Mouse (Mus musculus) hindbrain, embryonic 16.5 days (tissue): Measurements from ENCODE around the gene Negr1. TPM values are rescaled to one million over a fixed set of nuclear protein-coding genes. Genes with fewer than 3 reads are reported as not detected.

Source experiments
- ATAC-seq: fragments of 200-750 bp; cut with Nextera tagmentation; 2 replicates; pipeline ENCODE4 v1.8.0; 2017; ENCODE audit warnings: moderate TSS enrichment, moderate library complexity
- H3K27ac ChIP-seq: fragments of 300-500 bp; sonication (generic); 2 replicates; pipeline ENCODE4 v1.5.1; 2014; ENCODE audit warnings: low read depth, mild to moderate bottlenecking, control low read depth, low read length, moderate library complexity
- H3K27me3 ChIP-seq: fragments of 300-500 bp; sonication (generic); replicated peaks from 2 replicates; pipeline ENCODE4 v1.6.1; 2014; ENCODE audit warnings: low read length; ENCODE audit not compliant: control insufficient read depth, insufficient read depth
- H3K36me3 ChIP-seq: fragments of 300-500 bp; sonication (generic); 2 replicates; pipeline ENCODE4 v1.6.1; 2014; ENCODE audit warnings: mild to moderate bottlenecking, low read length, moderate library complexity, mixed read lengths; ENCODE audit not compliant: control insufficient read depth, insufficient read depth
- H3K4me1 ChIP-seq: fragments of 300-500 bp; sonication (generic); 2 replicates; pipeline ENCODE4 v1.6.1; 2014; ENCODE audit warnings: low read depth, low read length; ENCODE audit not compliant: control insufficient read depth, insufficient read depth
- H3K4me2 ChIP-seq: fragments of 300-500 bp; sonication (generic); 2 replicates; pipeline ENCODE4 v1.6.1; 2014; ENCODE audit warnings: mild to moderate bottlenecking, low read length, control low read depth, moderate library complexity
- H3K4me3 ChIP-seq: fragments of 300-500 bp; sonication (generic); 2 replicates; pipeline ENCODE4 v1.5.1; 2014; ENCODE audit warnings: mild to moderate bottlenecking, low read length, control low read depth, moderate library complexity
- H3K9ac ChIP-seq: fragments of 300-500 bp; sonication (generic); 2 replicates; pipeline ENCODE4 v1.6.1; 2014; ENCODE audit warnings: low read depth, mild to moderate bottlenecking, control low read depth, low read length, moderate library complexity
- H3K9me3 ChIP-seq: fragments of 300-500 bp; sonication (generic); 2 replicates; pipeline ENCODE4 v1.6.1; 2014; ENCODE audit warnings: mild to moderate bottlenecking, low read length, moderate library complexity; ENCODE audit not compliant: control insufficient read depth
- WGBS: fragments of 180-500 bp; shearing (Covaris S2); extraction: QIAGEN DNeasy Blood & Tissue Kit; methylation state at CpG from one replicate; pipeline ENCODE4 v1.1.7; 2014; 5-methylcytosine and 5-hydroxymethylcytosine counted together
- polyA plus RNA-seq: library from polyadenylated mRNA; unstranded; fragments of >200 nt; fragmentation: Nextera tagmentation; extraction: Ambion mirVana; gene quantifications from 2 replicates; pipeline ENCODE4 v1.2.1, GENCODE M21; 2015

Gene Negr1
- polyA plus RNA-seq, 1 experiment from 2014 or later = 46.0 TPM

DNA sequence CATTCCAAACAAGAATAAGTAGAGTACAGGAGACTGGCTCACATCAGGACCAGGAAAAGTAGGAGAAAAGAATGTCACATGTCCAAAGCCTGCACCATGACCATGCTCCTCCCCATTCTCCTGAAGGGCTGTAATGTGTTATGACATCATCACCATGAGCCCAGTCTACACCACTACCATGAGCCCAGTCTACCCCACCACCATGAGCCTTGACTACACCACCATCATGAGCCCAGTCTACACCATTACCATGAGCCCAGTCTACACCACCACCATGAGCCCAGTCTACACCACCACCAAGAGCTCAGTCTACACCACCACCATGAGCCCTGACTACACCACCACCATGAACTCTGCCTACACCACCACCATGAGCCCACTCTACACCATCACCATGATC, 174.7 kb downstream of the Negr1 start:
- Histone ChIP-seq H3K27me3 (no peaks in the 10 kb centered on the region), H3K4me2 (no peak overlapping the region), H3K36me3 (no peaks in the 10 kb centered on the region), H3K9me3 (no peaks in the 10 kb centered on the region), H3K4me3 (no peak overlapping the region), H3K27ac (no peak overlapping the region), H3K4me1 (no peaks in the 10 kb centered on the region), H3K9ac (no peak overlapping the region)
- no peak for ATAC-seq

DNA sequence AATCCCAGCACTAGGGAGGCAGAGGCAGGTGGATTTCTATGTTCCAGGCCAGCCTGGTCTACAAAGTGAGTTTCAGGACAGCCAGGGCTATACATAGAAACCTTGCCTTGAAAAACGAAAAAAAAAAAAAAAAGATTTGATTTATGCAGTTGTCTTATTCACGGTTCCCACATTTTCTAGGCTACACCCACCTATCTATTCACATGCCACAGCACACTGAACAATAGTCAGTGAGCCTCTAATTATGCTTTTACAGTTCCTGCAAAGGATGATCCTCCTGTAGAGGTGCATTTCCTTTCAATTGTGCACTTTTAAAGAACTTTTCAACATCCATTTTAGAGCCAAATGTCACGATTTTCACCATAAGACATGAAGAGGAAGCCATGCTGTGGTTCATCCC, 177.9 kb downstream of the Negr1 start:
- no peak overlapping the region for H3K27ac ChIP-seq
- H3K36me3 ChIP-seq = no peaks in the 10 kb centered on the region
- ATAC-seq = no peak
- H3K4me2 ChIP-seq = no peak overlapping the region
- H3K27me3 ChIP-seq = no peaks in the 10 kb centered on the region
- H3K4me3 ChIP-seq = no peak overlapping the region
- H3K4me1 ChIP-seq = no peaks in the 10 kb centered on the region
- 77% methylated on average over 3 of the region's 3 CpGs for WGBS
- H3K9ac ChIP-seq = no peak overlapping the region
- no peaks in the 10 kb centered on the region for H3K9me3 ChIP-seq

DNA sequence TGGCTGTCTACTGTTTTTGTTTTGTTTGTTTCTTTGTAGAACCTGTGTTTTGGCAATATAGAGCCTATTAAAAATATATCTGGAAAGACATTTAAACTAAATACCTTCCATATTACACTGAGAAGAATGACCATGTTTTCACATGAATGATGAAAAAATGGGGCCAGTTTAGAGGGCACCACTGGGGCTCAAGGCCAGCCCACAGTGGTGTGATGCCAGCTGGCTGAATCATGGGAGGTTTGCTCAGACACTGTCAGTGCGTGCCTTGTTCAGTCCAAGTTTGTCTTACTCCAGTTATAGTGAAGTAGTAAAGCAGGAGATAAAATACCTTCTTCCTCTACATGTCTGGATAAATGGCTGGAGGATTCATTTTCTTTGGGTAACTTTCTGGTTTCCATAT, 181.7 kb downstream of the Negr1 start:
- Histone ChIP-seq H3K4me1 (no peaks in the 10 kb centered on the region), H3K4me3 (no peak overlapping the region), H3K27ac (no peak overlapping the region), H3K9me3 (no peaks in the 10 kb centered on the region), H3K4me2 (no peak overlapping the region), H3K36me3 (no peaks in the 10 kb centered on the region), H3K27me3 (no peaks in the 10 kb centered on the region), H3K9ac (no peak overlapping the region)
- WGBS = 75% methylated on average over 1 of the region's 1 CpGs
- ATAC-seq = no peak

DNA sequence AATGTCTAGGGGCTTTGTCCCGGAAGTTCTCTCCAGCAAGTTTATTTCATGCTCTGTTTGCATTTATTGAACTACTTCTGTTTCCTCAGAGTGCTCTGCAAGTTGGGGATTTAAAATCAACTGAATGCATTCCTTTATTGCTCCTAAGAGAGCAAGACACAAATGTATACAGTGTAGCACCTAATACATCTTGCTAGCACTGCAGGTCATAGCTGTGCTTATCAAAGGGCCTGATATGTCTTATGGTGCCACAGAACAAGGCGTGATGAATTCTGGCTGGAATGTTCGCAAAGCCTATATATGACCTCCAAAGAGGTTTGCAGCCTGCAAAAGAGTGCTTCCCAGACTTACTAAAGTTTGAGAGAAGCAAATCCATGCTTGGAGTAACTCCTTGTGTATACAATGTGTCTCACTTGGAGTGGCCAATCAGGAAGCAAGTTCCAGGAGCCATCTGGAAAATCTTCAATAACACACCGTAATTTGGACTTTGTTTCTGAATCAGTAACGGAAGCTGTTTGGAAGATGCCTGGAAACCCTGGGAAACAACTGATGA, 183.7 kb downstream of the Negr1 start:
- no peak overlapping the region for H3K4me2 ChIP-seq
- no peak overlapping the region for H3K27ac ChIP-seq
- H3K27me3 ChIP-seq = no peaks in the 10 kb centered on the region
- 80% methylated on average over 5 of the region's 5 CpGs for WGBS
- no peaks in the 10 kb centered on the region for H3K36me3 ChIP-seq
- no peaks in the 10 kb centered on the region for H3K9me3 ChIP-seq
- no peaks in the 10 kb centered on the region for H3K4me1 ChIP-seq
- H3K9ac ChIP-seq = no peak overlapping the region
- no peak for ATAC-seq
- no peak overlapping the region for H3K4me3 ChIP-seq

DNA sequence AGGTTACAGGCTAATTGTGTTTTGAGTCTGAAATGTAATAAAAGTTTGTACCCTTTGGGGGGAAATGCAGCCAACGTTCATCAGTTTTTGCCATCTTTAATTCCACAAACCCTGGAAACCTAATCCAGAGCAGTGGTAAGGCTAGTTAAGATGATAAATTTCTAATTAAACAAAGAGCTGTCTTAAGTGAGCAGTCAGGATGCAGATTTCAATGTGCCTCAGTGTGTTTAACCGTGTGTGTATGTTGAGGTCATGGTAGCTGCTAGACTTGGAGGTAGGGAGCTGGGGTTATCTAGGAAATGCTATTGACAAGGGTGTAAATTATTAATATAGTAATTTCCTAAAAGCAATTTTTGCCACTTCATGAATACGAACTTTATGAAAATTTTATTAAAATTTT, 185.9 kb downstream of the Negr1 start:
- Histone ChIP-seq H3K4me3 (no peak overlapping the region), H3K9me3 (no peaks in the 10 kb centered on the region), H3K27me3 (no peaks in the 10 kb centered on the region), H3K27ac (no peak overlapping the region), H3K4me1 (no peaks in the 10 kb centered on the region), H3K9ac (no peak overlapping the region), H3K36me3 (no peaks in the 10 kb centered on the region), H3K4me2 (no peak overlapping the region)
- no peak for ATAC-seq
- WGBS = 75% methylated on average over 3 of the region's 3 CpGs

DNA sequence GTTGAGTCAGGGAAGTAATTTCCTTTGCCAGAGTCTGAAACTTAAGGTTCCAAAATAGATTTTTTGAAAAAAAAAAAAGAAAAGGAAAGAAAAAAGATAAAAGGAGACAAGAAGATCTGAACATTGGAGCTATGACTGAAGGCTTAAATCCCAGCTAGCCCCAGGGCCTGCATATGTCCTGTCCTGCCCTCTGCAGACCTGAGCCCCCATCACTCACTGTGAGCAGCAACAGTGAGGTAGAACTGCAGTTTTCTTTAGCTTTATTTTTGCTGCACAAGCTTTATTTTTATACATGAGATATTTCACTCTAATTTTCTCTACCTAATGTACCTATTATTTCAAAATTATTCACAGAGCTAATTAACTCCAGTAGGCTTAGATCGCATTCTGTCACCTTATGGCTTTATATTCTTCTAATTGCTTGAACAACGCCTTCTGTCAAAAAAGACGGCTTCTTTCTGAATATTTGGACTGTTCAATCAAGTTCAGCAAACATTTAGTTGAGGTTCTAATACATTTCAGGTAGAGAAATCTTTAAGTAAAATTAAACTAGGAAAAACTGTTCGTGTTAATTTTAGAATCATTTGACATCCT, 192.3 kb downstream of the Negr1 start:
- Histone ChIP-seq H3K9ac (no peak overlapping the region), H3K36me3 (no peaks in the 10 kb centered on the region), H3K9me3 (no peaks in the 10 kb centered on the region), H3K4me2 (no peak overlapping the region), H3K4me3 (no peak overlapping the region), H3K27ac (no peak overlapping the region), H3K4me1 (no peaks in the 10 kb centered on the region), H3K27me3 (no peaks in the 10 kb centered on the region)
- no peak for ATAC-seq
- 57% methylated on average over 4 of the region's 4 CpGs for WGBS

DNA sequence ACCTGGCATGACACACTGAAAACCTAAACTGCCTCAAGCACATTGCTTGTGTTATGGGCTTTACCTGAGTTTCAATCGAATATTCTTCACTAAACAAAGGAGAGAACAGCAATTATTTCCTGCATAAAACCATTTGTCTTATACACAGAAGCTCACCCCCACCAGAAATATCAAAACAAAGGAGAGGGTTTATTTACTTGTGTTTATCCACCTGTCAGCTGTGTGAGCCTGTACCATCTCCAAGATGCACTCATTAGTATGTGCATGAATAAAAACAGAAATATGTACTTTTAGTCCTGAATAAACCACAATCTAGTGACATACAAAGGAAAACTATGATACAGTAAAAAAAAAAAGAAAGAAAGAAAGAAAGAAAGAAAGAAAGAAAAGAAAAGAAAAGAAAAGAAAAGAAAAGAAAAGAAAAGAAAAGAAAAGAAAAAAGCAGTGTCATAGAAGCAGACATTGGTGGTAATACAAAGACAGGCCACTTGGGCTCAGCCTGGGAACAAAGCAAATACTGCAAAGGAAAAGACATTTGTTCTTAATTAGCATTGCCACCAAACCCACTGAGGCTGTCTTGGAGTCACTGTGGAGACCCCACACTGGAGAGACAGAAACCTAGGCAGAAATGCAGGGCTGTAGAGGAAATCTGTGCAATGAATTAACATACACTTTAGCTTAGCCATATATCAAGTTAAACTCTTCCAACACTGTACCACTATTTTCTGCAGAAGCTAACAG, 193.4 kb downstream of the Negr1 start:
- no peaks in the 10 kb centered on the region for H3K36me3 ChIP-seq
- no peaks in the 10 kb centered on the region for H3K4me1 ChIP-seq
- no peak overlapping the region for H3K27ac ChIP-seq
- no peaks in the 10 kb centered on the region for H3K9me3 ChIP-seq
- H3K4me2 ChIP-seq = no peak overlapping the region
- no peak overlapping the region for H3K9ac ChIP-seq
- no peaks in the 10 kb centered on the region for H3K27me3 ChIP-seq
- ATAC-seq = 0 out of 2 replicates have a peak, but pooled peaks have one; percentile 58
- no peak overlapping the region for H3K4me3 ChIP-seq
- 73% methylated on average over 1 of the region's 1 CpGs for WGBS

DNA sequence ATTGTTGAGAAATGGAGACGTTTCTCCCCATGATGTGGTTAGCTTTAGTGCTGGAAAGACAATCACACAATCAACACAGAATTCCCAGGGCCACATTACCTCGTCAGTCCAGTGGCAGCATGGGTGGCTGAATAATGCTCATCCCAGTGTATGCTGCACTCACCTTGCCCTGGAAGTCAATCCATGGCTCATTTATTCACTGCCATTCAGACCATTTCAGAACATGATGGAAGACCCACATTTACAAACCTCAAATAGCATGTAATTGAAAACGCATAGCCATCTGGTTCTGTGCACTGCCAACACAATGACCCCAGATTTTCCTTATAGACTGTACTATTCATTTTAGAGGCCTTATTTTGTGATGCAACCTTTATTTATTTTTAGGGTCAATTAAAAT, 203.4 kb downstream of the Negr1 start:
- Histone ChIP-seq H3K9ac (no peak overlapping the region), H3K4me3 (no peak overlapping the region), H3K27ac (no peak overlapping the region), H3K4me1 (no peaks in the 10 kb centered on the region), H3K27me3 (no peaks in the 10 kb centered on the region), H3K4me2 (no peak overlapping the region), H3K36me3 (no peaks in the 10 kb centered on the region), H3K9me3 (no peaks in the 10 kb centered on the region)
- WGBS = 53% methylated on average over 3 of the region's 3 CpGs
- ATAC-seq = no peak

GRCm38 (mm10) chr3:156766171-156766845, 204.7 kb downstream of the Negr1 start:
- no peak overlapping the region for H3K9ac ChIP-seq
- H3K36me3 ChIP-seq = no peaks in the 10 kb centered on the region
- no peaks in the 10 kb centered on the region for H3K4me1 ChIP-seq
- H3K4me2 ChIP-seq = no peak overlapping the region
- 47% methylated on average over 2 of the region's 2 CpGs for WGBS
- no peak overlapping the region for H3K27ac ChIP-seq
- H3K27me3 ChIP-seq = no peaks in the 10 kb centered on the region
- no peaks in the 10 kb centered on the region for H3K9me3 ChIP-seq
- no peak for ATAC-seq
- H3K4me3 ChIP-seq = no peak overlapping the region
